13 mouse cellular contexts compared by ENCODE assay signal in genomic region chr5:148509731-148510130, GRCm38 (mm10). TPM values are rescaled to one million over a fixed set of nuclear protein-coding genes. Genes with fewer than 3 reads are reported as not detected.
A peak's percentile ranks its signal among the peaks of the same experiment; 100 is the strongest.
DNase-seq lines count a peak whose midpoint lies in the region; ATAC-seq and TF ChIP-seq lines count a peak whose summit lies in the region.
"Had no signal": no experiment of that assay in that cellular context is flagged by ENCODE, and none has a peak within 500 bp of the region (broad histone marks: within the 10 kb centered on the region; RNA-seq: fewer than 3 reads in every experiment).

No protein-coding gene starts in this region.

- no peaks in the 10 kb centered on the region for H3K9me3 ChIP-seq in liver, embryonic 11.5 days (ENCODE audit: control insufficient read depth, low read length)
- H3K9me3 ChIP-seq in ES-Bruce4 (replicated peaks; ENCODE audit: control insufficient read depth, insufficient read depth, low read length, poor library complexity, severe bottlenecking) = no peaks in the 10 kb centered on the region
- no peaks in the 10 kb centered on the region for H3K9me3 ChIP-seq in midbrain, embryonic 16.5 days (replicated peaks; ENCODE audit: control insufficient read depth, low read length, poor library complexity, severe bottlenecking)
- no peaks in the 10 kb centered on the region for H3K9me3 ChIP-seq in embryonic facial prominence, embryonic 10.5 days
- H3K9me3 ChIP-seq: embryonic facial prominence, embryonic 12.5 days; limb, embryonic 12.5 days; midbrain, embryonic 15.5 days had no signal

- WGBS in liver, embryonic 11.5 days = 64% methylated on average over 7 of the region's 7 CpGs
- 90% methylated on average over 7 of the region's 7 CpGs for WGBS in midbrain, embryonic 16.5 days
- 87% methylated on average over 7 of the region's 7 CpGs for WGBS in embryonic facial prominence, embryonic 10.5 days

- no peak for DNase-seq in liver, embryonic 11.5 days (ENCODE audit: low spot score)
- DNase-seq in liver = no peak
- DNase-seq in embryonic facial prominence, embryonic 10.5 days (ENCODE audit: low spot score) = no peak
- DNase-seq in layer of hippocampus, adult 18-20 months (ENCODE audit: low spot score in 2 of 2) = no peak
- DNase-seq: kidney, postnatal 4 days had no signal

- H3K9ac ChIP-seq in liver, embryonic 11.5 days (ENCODE audit: low read depth, low read length) = no peak overlapping the region
- H3K9ac ChIP-seq in ES-Bruce4 (ENCODE audit: low read depth, poor library complexity, severe bottlenecking) = no peak overlapping the region
- H3K9ac ChIP-seq in midbrain, embryonic 16.5 days (ENCODE audit: low read depth, low read length) = no peak overlapping the region
- H3K9ac ChIP-seq: embryonic facial prominence, embryonic 12.5 days; limb, embryonic 12.5 days; midbrain, embryonic 15.5 days had no signal

- H3K4me2 ChIP-seq in liver, embryonic 11.5 days = 0 out of 2 replicates have a peak overlapping the region, but pooled peaks have one; percentile 23
- H3K4me2 ChIP-seq in midbrain, embryonic 16.5 days (ENCODE audit: low read length) = no peak overlapping the region
- H3K4me2 ChIP-seq: embryonic facial prominence, embryonic 12.5 days; limb, embryonic 12.5 days; midbrain, embryonic 15.5 days had no signal

- peak overlapping the region; percentile 6; the same call in 1 of the 2 replicates for H3K27ac ChIP-seq in liver, embryonic 11.5 days (ENCODE audit: low read depth, low read length)
- peak overlapping the region; percentile 48 for H3K27ac ChIP-seq in ES-Bruce4 (ENCODE audit: insufficient read depth, low read length)
- no peak overlapping the region for H3K27ac ChIP-seq in midbrain, embryonic 16.5 days (ENCODE audit: low read length)
- no peak overlapping the region for H3K27ac ChIP-seq in embryonic facial prominence, embryonic 10.5 days (replicated peaks)
- H3K27ac ChIP-seq: embryonic facial prominence, embryonic 12.5 days; limb, embryonic 12.5 days; midbrain, embryonic 15.5 days had no signal

- no peak for TF ChIP-seq EP300 in ES-Bruce4 (IDR thresholded peaks at IDR 0.05; ENCODE audit: insufficient read depth, low read depth, low read length)

- no peak for TF ChIP-seq POLR2A in ES-Bruce4 (IDR thresholded peaks at IDR 0.05; ENCODE audit: insufficient read depth, low read length)

- no peaks in the 10 kb centered on the region for H3K27me3 ChIP-seq in liver, embryonic 11.5 days (replicated peaks; ENCODE audit: control insufficient read depth, insufficient read depth, low read length)
- H3K27me3 ChIP-seq in ES-Bruce4 (ENCODE audit: control insufficient read depth, insufficient read depth, low read length, poor library complexity, severe bottlenecking) = no peaks in the 10 kb centered on the region
- no peaks in the 10 kb centered on the region for H3K27me3 ChIP-seq in midbrain, embryonic 16.5 days (ENCODE audit: control insufficient read depth, insufficient read depth, low read depth, low read length)
- no peaks in the 10 kb centered on the region for H3K27me3 ChIP-seq in embryonic facial prominence, embryonic 10.5 days (replicated peaks; ENCODE audit: low read depth, poor library complexity, severe bottlenecking)
- H3K27me3 ChIP-seq: CH12.LX; embryonic facial prominence, embryonic 12.5 days; limb, embryonic 12.5 days; midbrain, embryonic 15.5 days had no signal

- peaks cover 16% of the 10 kb centered on the region; the same call in 1 of the 2 replicates for H3K36me3 ChIP-seq in liver, embryonic 11.5 days (ENCODE audit: control insufficient read depth, insufficient read depth, low read length)
- H3K36me3 ChIP-seq in ES-Bruce4 (ENCODE audit: control insufficient read depth, insufficient read depth, low read length, poor library complexity, severe bottlenecking) = peaks cover 17% of the 10 kb centered on the region
- peaks cover 8% of the 10 kb centered on the region for H3K36me3 ChIP-seq in midbrain, embryonic 16.5 days (ENCODE audit: control insufficient read depth, insufficient read depth, low read length)
- H3K36me3 ChIP-seq in embryonic facial prominence, embryonic 10.5 days (replicated peaks) = peaks cover 63% of the 10 kb centered on the region

- ATAC-seq in liver, embryonic 11.5 days (replicated peaks; ENCODE audit: low FRiP score) = no peak
- ATAC-seq in common myeloid progenitor, adult 5-6 weeks (replicated peaks; ENCODE audit: low read depth, poor library complexity, severe bottlenecking) = peak; percentile 56
- ATAC-seq in megakaryocyte progenitor cell, adult 5-6 weeks (replicated peaks; ENCODE audit: poor library complexity) = peak; percentile 46
- no peak for ATAC-seq in midbrain, embryonic 16.5 days
- ATAC-seq: midbrain, embryonic 15.5 days had no signal

- no peak overlapping the region for H3K4me3 ChIP-seq in liver, embryonic 11.5 days (ENCODE audit: low read depth, low read length)
- H3K4me3 ChIP-seq in ES-Bruce4 (ENCODE audit: low read depth, low read length) = no peak overlapping the region
- H3K4me3 ChIP-seq in midbrain, embryonic 16.5 days (ENCODE audit: low read depth, low read length) = no peak overlapping the region
- H3K4me3 ChIP-seq in embryonic facial prominence, embryonic 10.5 days = no peak overlapping the region
- H3K4me3 ChIP-seq: embryonic facial prominence, embryonic 12.5 days; limb, embryonic 12.5 days; midbrain, embryonic 15.5 days had no signal

- no peak for TF ChIP-seq CTCF in ES-Bruce4 (IDR thresholded peaks at IDR 0.05; ENCODE audit: low read depth, low read length)

- peaks cover 22% of the 10 kb centered on the region for H3K4me1 ChIP-seq in liver, embryonic 11.5 days (replicated peaks; ENCODE audit: control insufficient read depth, insufficient read depth, low read length)
- H3K4me1 ChIP-seq in ES-Bruce4 (ENCODE audit: control insufficient read depth, insufficient read depth, low read length) = peaks cover 18% of the 10 kb centered on the region
- no peaks in the 10 kb centered on the region for H3K4me1 ChIP-seq in midbrain, embryonic 16.5 days (ENCODE audit: control insufficient read depth, insufficient read depth, low read length)
- peaks cover 4% of the 10 kb centered on the region; the same call in 1 of the 2 replicates for H3K4me1 ChIP-seq in embryonic facial prominence, embryonic 10.5 days
- H3K4me1 ChIP-seq: embryonic facial prominence, embryonic 12.5 days; limb, embryonic 12.5 days; midbrain, embryonic 15.5 days had no signal

RNA-seq across cellular contexts. Expression of gene Ubl3, which starts 42.9 kb away (rescaled TPM):
- 40.1 and 43.1 TPM in 2 replicates for polyA plus RNA-seq in liver, embryonic 11.5 days (2014; fragmentation: Nextera tagmentation; extraction: Ambion mirVana)
- 55.8 and 58.2 TPM in 2 replicates for polyA plus RNA-seq in ES-Bruce4 (2011; ENCODE audit: insufficient read depth, insufficient read length, low read depth, missing spikeins)
- 23.9 and 25.3 TPM in 2 replicates for total RNA-seq in common myeloid progenitor, adult 5-6 weeks (2017)
- total RNA-seq in megakaryocyte progenitor cell, adult 5-6 weeks (2015) = 23.5 and 26.2 TPM in 2 replicates
- total RNA-seq in megakaryocyte progenitor cell, adult 5-6 weeks (2017) = 33.2 and 37.4 TPM in 2 replicates
- polyA plus RNA-seq in midbrain, embryonic 16.5 days (2015; fragmentation: Nextera tagmentation; extraction: Ambion mirVana) = 79.9 and 84.3 TPM in 2 replicates
- 55.4 and 56.3 TPM in 2 replicates for polyA plus RNA-seq in embryonic facial prominence, embryonic 10.5 days (2016; fragmentation: Nextera tagmentation; extraction: Ambion mirVana)
- total RNA-seq in layer of hippocampus, adult 18-20 months (2021) = 100 to 1,000 TPM; 235 to 245 TPM

Comparison
In these comparisons a context has a peak if more than half of its experiments do, and no peak if none do; other contexts are left out.
1. ATAC-seq: peak in common myeloid progenitor, adult 5-6 weeks (single experiment) and megakaryocyte progenitor cell, adult 5-6 weeks (single experiment); none in liver, embryonic 11.5 days (single experiment) and midbrain, embryonic 16.5 days (single experiment).
2. H3K27ac ChIP-seq: peak in liver, embryonic 11.5 days (single experiment) and ES-Bruce4 (single experiment); none in midbrain, embryonic 16.5 days (single experiment) and embryonic facial prominence, embryonic 10.5 days (single experiment).